Mouse (Mus musculus) Patski (cell line): ENCODE data around the gene Slc35f3. TPM values are rescaled to one million over a fixed set of nuclear protein-coding genes. Genes with fewer than 3 reads are reported as not detected.

Experiments used
- ATAC-seq: fragments of 100-300 bp; one replicate; pipeline ENCODE4 v1.8.0; 2021
- CTCF ChIA-PET: fragments of 350-600 bp; sonication (Branson Sonifier 250); formaldehyde crosslinking; loops from one replicate; lab custom pipeline; 2022; ENCODE audit warnings: inconsistent platforms; lab: Charles Lee
- POLR2A ChIA-PET: fragments of 350-600 bp; sonication (Branson Sonifier 250); formaldehyde crosslinking; loops from one replicate; lab custom pipeline; 2022; ENCODE audit warnings: antibody characterized with exemption, inconsistent platforms; lab: Charles Lee
- DNase-seq: peaks from one replicate; pipeline ENCODE4 v3.0.0-alpha.2; 2011; ENCODE audit warnings: low read depth, low spot score
- H3K27me3 ChIP-seq: fragments of 371-371 bp; one replicate; pipeline ENCODE4 v1.5.1; 2021
- CTCF ChIP-seq: fragments of 100-300 bp; IDR thresholded peaks from one replicate; pipeline ENCODE4 v1.5.1; 2021
- in situ Hi-C: fragments of 300-500 bp; cut with MboI; formaldehyde crosslinking; loops from 3 replicates; pipeline ENCODE4 v1.11.1; 2018; ENCODE audit warnings: low pct_unique_long_range_greater_than_20kb, mixed read lengths
- polyA plus RNA-seq: library from polyadenylated mRNA; unstranded; gene quantifications from one replicate; pipeline ENCODE4 v1.2.3, GENCODE M21; 2021

The Slc35f3 gene
- 24.4 TPM for polyA plus RNA-seq

- ChIA-PET POLR2A (no interaction called here), CTCF (interaction anchor here (1.2 to 4.0 kb wide), 5 partner anchors 17 to 86 kb away, joined by 4 to 23 read pairs (median 8); no protein-coding TSS in a partner anchor)
- no peak for TF ChIP-seq CTCF
- H3K27me3 ChIP-seq, result no peaks in the 10 kb centered on the region
- in situ Hi-C loops, result no loop called here
- ATAC-seq (peak; percentile 51), DNase-seq (no peak)
Measured at GRCm38 (mm10) chr8:126298296-126299093, at the start of gene Slc35f3. TSS of gene Slc35f3 (plus strand) at chr8:126298558.

GRCm38 (mm10) chr8:126250486-126250885 is 47.9 kb upstream of the Slc35f3 start:
- no peak for ATAC-seq
- H3K27me3 ChIP-seq, result peaks cover 57% of the 10 kb centered on the region
- no peak for TF ChIP-seq CTCF
- in situ Hi-C loops, result loop anchor here (25.0 kb wide), 1 partner anchor 462 kb away; no protein-coding TSS in a partner anchor
- DNase-seq, result no peak
- ChIA-PET POLR2A (no interaction called here), CTCF (no interaction called here)

- ATAC-seq (no peak), DNase-seq (no peak)
- ChIA-PET POLR2A (no interaction called here), CTCF (interaction anchor here (0.8 to 3.3 kb wide), 16 partner anchors 9 to 719 kb away, joined by 3 to 25 read pairs (median 4); no protein-coding TSS in a partner anchor)
- in situ Hi-C loops, result loop anchor here (5.0 to 25.0 kb wide), 3 partner anchors 221 to 456 kb away; partner anchors contain the start of gene Tarbp1
- H3K27me3 ChIP-seq, result peaks cover 28% of the 10 kb centered on the region
- peak; percentile 74 for TF ChIP-seq CTCF
Measured at GRCm38 (mm10) chr8:126256585-126257391, 41.6 kb upstream of the Slc35f3 start.

GRCm38 (mm10) chr8:126257392-126257681 is 41.0 kb upstream of the Slc35f3 start:
- H3K27me3 ChIP-seq, result peaks cover 24% of the 10 kb centered on the region
- CTCF ChIA-PET, result interaction anchor here (0.8 to 3.3 kb wide), 11 partner anchors 10 to 718 kb away, joined by 3 to 25 read pairs (median 5); no protein-coding TSS in a partner anchor
- no peak for TF ChIP-seq CTCF
- in situ Hi-C loops, result loop anchor here (5.0 to 25.0 kb wide), 3 partner anchors 220 to 455 kb away; partner anchors contain the start of gene Tarbp1
- DNase-seq, result no peak
- POLR2A ChIA-PET, result no interaction called here
- ATAC-seq, result no peak

- peak; percentile 96 for TF ChIP-seq CTCF
- peaks cover 20% of the 10 kb centered on the region for H3K27me3 ChIP-seq
- ChIA-PET CTCF (interaction anchor here (0.7 to 3.1 kb wide), 17 partner anchors 9 to 717 kb away, joined by 3 to 25 read pairs (median 4); partner anchors contain the start of gene Tarbp1), POLR2A (interaction anchor here (1.3 kb wide), 1 partner anchor 170 kb away, joined by 3 read pairs; no protein-coding TSS in a partner anchor)
- ATAC-seq (peak; percentile 39), DNase-seq (no peak)
- in situ Hi-C loops, result loop anchor here (5.0 to 25.0 kb wide), 3 partner anchors 219 to 454 kb away; partner anchors contain the start of gene Tarbp1
Measured at GRCm38 (mm10) chr8:126258175-126258781, 40.1 kb upstream of the Slc35f3 start.

- TF ChIP-seq CTCF, result no peak
- POLR2A ChIA-PET, result interaction anchor here (0.8 kb wide), 1 partner anchor 218 kb away, joined by 4 read pairs; no protein-coding TSS in a partner anchor
- CTCF ChIA-PET, result interaction anchor here (1.3 to 2.8 kb wide), 4 partner anchors 8 to 216 kb away, joined by 3 to 10 read pairs (median 4); no protein-coding TSS in a partner anchor
- in situ Hi-C loops, result loop anchor here (5.0 to 25.0 kb wide), 2 partner anchors 447 to 662 kb away; no protein-coding TSS in a partner anchor
- no peak for DNase-seq
- no peak for ATAC-seq
- no peaks in the 10 kb centered on the region for H3K27me3 ChIP-seq
Measured at GRCm38 (mm10) chr8:126265186-126265585, 33.2 kb upstream of the Slc35f3 start.

GRCm38 (mm10) chr8:126267118-126267517 is 31.2 kb upstream of the Slc35f3 start:
- in situ Hi-C loops, result loop anchor here (5.0 to 25.0 kb wide), 2 partner anchors 445 to 660 kb away; no protein-coding TSS in a partner anchor
- POLR2A ChIA-PET, result no interaction called here
- no peaks in the 10 kb centered on the region for H3K27me3 ChIP-seq
- peak; percentile 90 for TF ChIP-seq CTCF
- CTCF ChIA-PET, result interaction anchor here (0.9 to 2.8 kb wide), 9 partner anchors 9 to 214 kb away, joined by 3 to 10 read pairs (median 3); no protein-coding TSS in a partner anchor
- DNase-seq, result no peak
- no peak for ATAC-seq

- in situ Hi-C loops, result loop anchor here (5.0 to 25.0 kb wide), 2 partner anchors 443 to 658 kb away; no protein-coding TSS in a partner anchor
- POLR2A ChIA-PET, result interaction anchor here (1.0 kb wide), 1 partner anchor 13 kb away, joined by 3 read pairs; no protein-coding TSS in a partner anchor
- TF ChIP-seq CTCF, result no peak
- DNase-seq, result no peak
- CTCF ChIA-PET, result interaction anchor here (1.3 kb wide), 1 partner anchor 12 kb away, joined by 4 read pairs; no protein-coding TSS in a partner anchor
- no peaks in the 10 kb centered on the region for H3K27me3 ChIP-seq
- no peak for ATAC-seq
Measured at GRCm38 (mm10) chr8:126269733-126270132, 28.6 kb upstream of the Slc35f3 start.

- CTCF ChIA-PET, result interaction anchor here (1.4 to 1.9 kb wide), 4 partner anchors 8 to 210 kb away, joined by 4 to 6 read pairs (median 5); partner anchors contain the start of gene Slc35f3
- no peaks in the 10 kb centered on the region for H3K27me3 ChIP-seq
- in situ Hi-C loops, result loop anchor here (25.0 kb wide), 1 partner anchor 440 kb away; no protein-coding TSS in a partner anchor
- no peak for TF ChIP-seq CTCF
- DNase-seq (no peak), ATAC-seq (no peak)
- POLR2A ChIA-PET, result interaction anchor here (0.8 kb wide), 1 partner anchor 10 kb away, joined by 3 read pairs; no protein-coding TSS in a partner anchor
Measured at GRCm38 (mm10) chr8:126272445-126272844, 25.9 kb upstream of the Slc35f3 start.
